Mouse (Mus musculus): ENCODE measurements around the gene Vwa8.

DNA sequence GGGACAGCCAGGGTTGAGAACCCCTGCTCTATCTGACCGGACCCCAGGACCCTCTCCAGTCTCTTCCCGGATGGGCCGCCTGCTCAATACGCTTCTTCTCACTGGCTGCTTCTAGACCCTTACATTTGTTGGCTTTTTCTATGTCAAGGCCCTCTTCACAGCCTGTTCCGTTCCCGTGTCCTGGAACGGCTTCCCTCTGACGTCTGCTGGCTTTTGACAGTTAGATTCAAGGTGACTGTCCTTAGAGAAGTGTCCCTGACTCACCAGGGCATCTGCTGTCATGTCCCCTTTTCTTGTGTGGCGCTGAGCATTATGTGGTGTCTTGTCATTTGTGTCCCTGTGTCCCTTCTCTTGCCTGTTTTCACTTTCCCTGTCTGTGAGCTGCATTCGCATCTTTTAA lies 121.8 kb downstream of the Vwa8 start:
- TF ChIP-seq CTCF (IDR thresholded peaks at IDR 0.05; ENCODE audit: borderline replicate concordance, control insufficient read depth, extremely low read depth, insufficient read depth, low read length, poor library complexity), result no peak
- TF ChIP-seq POLR2A (IDR thresholded peaks at IDR 0.05; ENCODE audit: control insufficient read depth, extremely low read depth, insufficient read depth, low read length, poor library complexity), result no peak
